Mouse (Mus musculus): ENCODE data around the gene Sort1.
"Not testable (repeated sequence)": the region's sequence is repeated elsewhere in the genome, so short reads cannot be mapped to it uniquely, and the experiment has no call there.

Gene Sort1

GRCm38 (mm10) chr3:108283781-108284601 is at the start of gene Sort1:
Gene Sort1 (plus strand): TSS chr3:108284082.
- peak; percentile 87 for DNase-seq

- DNase-seq: not testable (repeated sequence)
Measured at GRCm38 (mm10) chr3:108237474-108238102, 46.3 kb upstream of the Sort1 start.

GRCm38 (mm10) chr3:108241243-108241839 is 42.5 kb upstream of the Sort1 start:
- no peak for DNase-seq

DNA sequence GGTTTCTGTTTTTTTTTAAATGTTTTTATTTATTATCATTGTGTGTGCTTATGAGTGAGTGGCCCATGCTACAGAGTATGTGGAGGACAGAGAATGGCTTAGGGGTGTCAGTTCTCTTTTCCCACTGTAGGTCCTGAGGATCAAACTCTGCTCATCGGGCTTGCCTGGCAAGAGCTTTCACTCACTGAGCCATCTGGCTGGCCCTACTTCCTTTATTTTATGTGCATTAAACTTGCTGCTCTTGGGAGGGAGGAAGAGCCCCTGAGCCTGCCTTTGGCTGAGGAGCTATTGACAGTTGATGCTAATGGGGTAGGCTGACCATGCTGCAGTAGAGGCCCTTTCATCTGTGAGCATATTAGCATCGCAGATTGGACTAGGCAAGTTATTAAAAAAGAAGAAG is 37.0 kb upstream of the Sort1 start:
- DNase-seq: no peak

DNA sequence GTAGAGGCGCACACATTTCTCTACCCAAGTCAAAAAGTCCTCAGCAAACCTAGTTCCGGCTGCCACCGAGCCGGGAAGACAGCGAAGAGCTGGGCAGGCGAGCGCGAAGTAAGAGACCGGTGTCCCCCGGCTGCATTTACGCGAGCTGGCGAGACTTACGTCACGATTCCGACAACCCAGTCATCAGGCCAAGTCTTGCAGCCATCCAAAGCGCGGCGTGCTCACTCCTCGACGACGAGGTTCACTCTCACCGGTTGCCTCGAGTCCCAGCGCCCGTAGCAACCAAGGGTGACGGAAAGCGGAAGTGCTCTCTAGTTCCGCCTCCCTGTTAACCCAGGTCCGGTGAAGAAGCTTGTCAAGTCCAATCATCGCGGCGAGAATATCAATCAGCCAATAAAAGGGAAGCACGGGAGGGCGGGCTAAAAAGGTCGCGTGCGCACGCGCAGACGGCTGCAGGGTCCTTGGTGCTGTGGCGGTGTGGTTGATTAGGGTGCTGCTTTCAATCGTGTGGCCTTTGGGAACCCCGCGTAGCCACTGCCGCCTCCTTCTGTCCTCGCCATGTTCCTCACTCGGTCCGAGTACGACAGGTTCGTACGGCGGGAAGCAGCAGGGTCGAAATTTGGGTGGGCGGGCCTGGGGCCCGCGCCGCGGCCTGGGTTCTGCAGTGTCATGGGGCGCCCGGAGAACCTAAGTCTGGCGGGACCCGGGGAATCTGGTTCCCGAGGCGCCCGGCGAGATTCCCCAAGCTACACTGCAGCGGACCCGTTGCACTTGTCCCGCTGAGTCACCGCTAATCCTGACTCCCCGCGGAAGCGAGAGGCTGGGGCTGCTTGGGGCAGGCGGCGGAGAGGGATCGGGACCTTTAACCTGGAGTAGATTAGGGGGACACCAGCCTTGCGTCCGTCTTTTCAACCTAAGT is 26.9 kb upstream of the Sort1 start, which contains the start of gene Psma5:
Psma5 (plus strand) TSS at position 208 of the 919 bp plus-strand sequence.
- DNase-seq: peak; percentile 95

DNA sequence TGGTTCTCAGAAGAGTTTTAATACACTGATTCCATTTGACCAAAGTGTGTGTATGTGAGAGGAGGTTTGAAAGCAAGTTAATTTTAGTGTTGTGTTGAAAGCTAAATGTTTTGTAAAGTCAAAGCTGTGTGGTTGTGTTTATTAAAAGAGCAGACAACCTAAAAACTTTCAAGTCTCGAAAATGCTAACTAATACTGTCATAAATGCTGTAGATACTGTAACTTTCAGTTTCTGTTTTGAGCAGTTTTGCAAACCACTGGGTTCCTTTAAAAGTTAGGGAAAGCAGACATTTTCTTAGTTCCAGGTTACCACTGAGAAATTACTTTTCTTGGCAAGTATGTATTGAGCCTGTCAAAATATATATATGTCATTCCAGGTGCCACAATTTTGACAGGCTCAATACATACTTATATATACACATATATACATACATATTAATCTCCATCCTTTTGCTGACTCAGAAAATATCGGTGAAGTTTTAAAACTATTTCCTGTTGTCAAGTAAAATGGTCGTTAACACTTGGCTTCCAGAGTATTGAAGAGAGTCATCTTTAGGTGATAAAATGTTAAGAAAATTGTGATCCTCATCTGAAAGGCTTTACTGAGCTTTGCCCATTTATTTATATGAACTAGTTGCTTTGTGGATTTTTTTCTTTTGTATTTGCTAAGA is 25.9 kb upstream of the Sort1 start:
- no peak for DNase-seq

- no peak for DNase-seq
Measured at GRCm38 (mm10) chr3:108259319-108259718, 24.6 kb upstream of the Sort1 start.

GRCm38 (mm10) chr3:108279495-108279894 is 4.4 kb upstream of the Sort1 start:
- not testable (repeated sequence) for DNase-seq

- no peak for DNase-seq
Measured at GRCm38 (mm10) chr3:108282401-108283240, 1.3 kb upstream of the Sort1 start.

- no peak for DNase-seq
Measured at GRCm38 (mm10) chr3:108283241-108283561, 681 bp upstream of the Sort1 start.

GRCm38 (mm10) chr3:108285078-108285711 is 1.3 kb downstream of the Sort1 start:
- no peak for DNase-seq

GRCm38 (mm10) chr3:108286671-108287439 is 3.0 kb downstream of the Sort1 start:
- DNase-seq: no peak

DNA sequence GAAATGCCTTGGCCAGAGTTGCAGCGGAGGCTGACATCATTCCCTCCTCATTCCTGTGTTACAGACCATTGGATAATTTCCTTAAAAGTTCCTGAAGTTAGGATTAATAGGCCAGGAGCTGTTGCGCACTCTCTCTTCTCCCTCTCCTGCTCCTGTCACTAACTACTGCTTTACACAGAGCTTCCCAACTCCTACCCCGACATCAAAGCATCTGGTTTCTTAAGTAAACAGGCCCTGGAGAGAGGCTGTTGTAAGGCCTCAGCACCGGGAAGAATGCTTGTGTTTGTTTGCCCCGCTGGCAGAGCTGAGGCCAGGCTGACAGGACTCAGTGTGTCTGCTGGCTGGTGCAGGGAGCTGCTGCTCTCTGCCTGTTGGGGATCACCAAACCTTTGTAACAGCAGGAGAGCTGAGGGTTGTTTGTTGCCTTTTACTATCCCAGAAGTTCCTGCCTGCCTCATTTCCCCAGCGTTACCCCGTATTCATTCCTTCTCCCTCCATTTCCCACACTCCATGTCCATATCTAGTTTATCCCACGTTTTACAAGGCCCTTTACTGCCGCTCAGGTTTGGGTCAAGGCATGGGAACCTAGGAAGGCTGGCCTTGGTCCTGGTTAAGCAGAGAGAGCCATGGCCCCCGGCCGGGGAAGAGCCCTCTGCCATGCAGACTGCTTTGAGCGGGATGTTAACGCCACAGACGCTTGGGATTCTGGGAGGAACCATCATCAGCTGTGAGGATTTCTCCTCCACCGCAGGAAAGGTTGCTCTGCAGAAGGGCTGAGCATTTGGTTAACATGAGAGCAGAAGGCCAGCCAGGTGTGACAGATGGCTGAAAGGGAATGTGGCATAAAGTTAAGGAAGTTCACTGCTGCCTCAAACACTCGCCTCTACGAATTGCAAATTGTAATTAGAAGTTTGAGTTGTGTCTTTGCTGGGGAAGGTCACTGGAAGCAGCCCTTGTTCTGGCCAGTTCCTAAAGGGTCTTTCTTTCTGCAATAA is 4.2 kb downstream of the Sort1 start:
- DNase-seq: no peak

- no peak for DNase-seq
Measured at GRCm38 (mm10) chr3:108289311-108290130, 5.6 kb downstream of the Sort1 start.

DNA sequence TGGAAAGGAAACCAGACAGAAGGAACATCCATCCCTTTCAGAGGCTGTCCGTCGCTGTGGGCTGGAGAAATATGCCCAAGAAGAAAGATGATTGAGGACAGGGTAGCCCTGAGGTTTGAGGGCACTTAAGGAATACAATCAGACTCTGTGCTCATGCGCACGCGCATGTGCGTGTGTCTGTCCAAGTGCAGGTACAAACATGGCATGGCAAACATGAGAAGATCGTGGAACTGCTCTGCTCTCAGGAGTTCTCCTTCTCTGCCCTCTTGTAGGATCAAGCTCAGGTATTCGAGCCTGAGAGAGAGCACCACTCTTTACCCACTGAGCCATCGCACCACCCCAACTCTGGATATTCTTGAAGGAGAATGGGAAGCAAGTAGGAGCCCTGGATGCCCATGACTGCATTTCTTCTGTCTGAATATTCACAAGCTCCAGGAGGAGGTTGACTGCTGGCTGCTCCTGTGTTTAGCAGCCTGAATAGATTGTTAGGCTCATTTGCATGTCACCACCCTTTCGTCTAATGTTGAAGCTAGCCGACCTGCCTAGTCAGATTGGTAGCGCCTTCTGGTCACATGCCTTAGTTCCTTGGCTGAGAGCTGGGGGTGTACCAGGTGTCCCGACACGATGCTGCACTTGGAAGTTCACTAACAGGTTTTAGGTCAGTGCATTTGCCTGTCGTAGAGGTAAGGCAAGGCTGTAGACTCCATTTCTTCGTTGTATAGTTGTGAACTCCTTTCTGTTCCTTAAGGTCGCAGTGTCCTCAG is 7.3 kb downstream of the Sort1 start:
- no peak for DNase-seq

- peak; percentile 39 for DNase-seq
Measured at GRCm38 (mm10) chr3:108294398-108294797, 10.5 kb downstream of the Sort1 start.
